In the genomic region with DNA sequence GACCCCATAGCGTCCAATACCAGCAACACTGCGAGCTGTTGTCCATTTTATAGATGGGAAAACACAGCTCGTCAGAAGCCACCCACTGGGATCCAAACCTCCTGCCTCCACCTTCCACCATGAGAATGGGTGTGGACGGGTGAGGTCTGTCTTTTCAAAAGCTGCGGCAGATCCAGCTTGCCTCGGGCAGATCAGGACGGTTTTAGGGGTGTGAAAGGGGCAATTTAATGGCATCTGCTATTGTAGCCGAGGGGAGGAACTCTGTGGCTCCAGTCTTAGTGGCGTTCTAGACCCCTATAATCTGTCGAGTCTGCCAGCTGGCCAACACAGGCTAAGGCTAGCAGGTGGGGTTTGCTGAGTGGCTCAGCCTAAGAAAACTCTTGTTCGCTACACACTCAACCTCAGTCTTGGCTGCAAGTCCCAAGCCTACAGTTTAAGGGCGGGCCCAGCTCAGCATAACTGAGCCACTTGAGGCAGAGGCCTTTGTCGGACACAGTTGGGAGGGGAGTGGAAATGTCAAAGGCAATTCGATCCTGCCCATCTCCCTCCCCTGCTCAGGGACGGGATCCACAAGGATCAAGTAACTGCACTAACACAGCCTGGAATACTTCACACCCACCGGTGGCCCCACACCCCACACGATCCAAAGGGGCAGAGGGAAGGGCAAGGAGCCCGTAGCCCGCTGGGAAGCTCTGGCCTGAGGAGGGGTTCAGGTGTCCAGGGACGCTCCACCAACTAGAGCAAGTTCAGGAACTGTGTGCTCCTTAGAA, we compare ENCODE assay signal across 10 mouse cellular contexts. TPM values are rescaled to one million over a fixed set of nuclear protein-coding genes. Genes with fewer than 3 reads are reported as not detected.
A peak's percentile ranks its signal among the peaks of the same experiment; 100 is the strongest.
DNase-seq lines count a peak whose midpoint lies in the region; ATAC-seq lines count a peak whose summit lies in the region.
"Had no signal": no experiment of that assay in that cellular context is flagged by ENCODE, and none has a peak within 500 bp of the region (broad histone marks: within the 10 kb centered on the region; RNA-seq: fewer than 3 reads in every experiment).

No protein-coding gene starts in this region.

- peak overlapping the region; percentile 46 for H3K4me3 ChIP-seq in liver, embryonic 15.5 days (replicated peaks)
- peak overlapping the region; percentile 39 for H3K4me3 ChIP-seq in neural tube, embryonic 15.5 days (replicated peaks)

- H3K36me3 ChIP-seq in liver, embryonic 15.5 days (replicated peaks): no peaks in the 10 kb centered on the region
- no peaks in the 10 kb centered on the region for H3K36me3 ChIP-seq in neural tube, embryonic 15.5 days

- H3K27ac ChIP-seq in liver, embryonic 15.5 days (replicated peaks): no peak overlapping the region
- H3K27ac ChIP-seq in neural tube, embryonic 15.5 days (replicated peaks): peak overlapping the region; percentile 48; the same call in 1 of the 2 replicates
- H3K27ac ChIP-seq: macrophage had no signal

- no peak overlapping the region for H3K9ac ChIP-seq in liver, embryonic 15.5 days
- H3K9ac ChIP-seq in neural tube, embryonic 15.5 days (replicated peaks): peak overlapping the region; percentile 36; the same call in 1 of the 2 replicates

- WGBS in liver, embryonic 15.5 days (ENCODE audit: insufficient replicate concordance): 11% methylated on average over 20 of the region's 20 CpGs
- WGBS in neural tube, embryonic 15.5 days: 7% methylated on average over 20 of the region's 20 CpGs

- peaks cover 46% of the 10 kb centered on the region for H3K4me1 ChIP-seq in liver, embryonic 15.5 days (replicated peaks)
- peaks cover 54% of the 10 kb centered on the region for H3K4me1 ChIP-seq in neural tube, embryonic 15.5 days

- peaks cover 74% of the 10 kb centered on the region for H3K27me3 ChIP-seq in liver, embryonic 15.5 days
- peaks cover 52% of the 10 kb centered on the region for H3K27me3 ChIP-seq in neural tube, embryonic 15.5 days (replicated peaks)

- no peaks in the 10 kb centered on the region for H3K9me3 ChIP-seq in liver, embryonic 15.5 days (replicated peaks)
- H3K9me3 ChIP-seq in neural tube, embryonic 15.5 days (replicated peaks): no peaks in the 10 kb centered on the region

- peak; percentile 97 for DNase-seq in heart, adult 11 months
- no peak for DNase-seq in heart, adult 9 months (ENCODE audit: low spot score in 2 of 2)
- DNase-seq in ZHBTc4 (ENCODE audit: low read depth, low spot score): peak; percentile 90
- DNase-seq in gastrocnemius, postnatal 25 days: peak; percentile 70
- DNase-seq in thymus, postnatal 10 days (ENCODE audit: low spot score in 2 of 2): no peak

- peak overlapping the region; percentile 70 for H3K4me2 ChIP-seq in liver, embryonic 15.5 days
- H3K4me2 ChIP-seq in neural tube, embryonic 15.5 days: peak overlapping the region; percentile 64

- ATAC-seq in liver, embryonic 15.5 days (ENCODE audit: insufficient read depth): peak; percentile 15
- peak; percentile 12 for ATAC-seq in neural tube, embryonic 15.5 days (ENCODE audit: low FRiP score)
- ATAC-seq in frontal cortex, adult (ENCODE audit: low TSS enrichment): no peak

RNA-seq across cellular contexts. Expression of a gene that starts 0.5 kb away (rescaled TPM):
- total RNA-seq in gastrocnemius, postnatal 25 days (2021): 10 to 100 TPM; 59.5 to 75.2 TPM
- polyA plus RNA-seq in liver, embryonic 15.5 days (2015; fragmentation: Nextera tagmentation; extraction: Ambion mirVana): 1.3 and 1.5 TPM in 2 replicates
- 7.8 and 8.3 TPM in 2 replicates for polyA plus RNA-seq in neural tube, embryonic 15.5 days (2015; fragmentation: Nextera tagmentation; extraction: Ambion mirVana)

RNA-seq across cellular contexts. Expression of a gene that starts 14.8 kb away (rescaled TPM):
- not detected for total RNA-seq in gastrocnemius, postnatal 25 days (2021)
- not detected in 2 replicates for polyA plus RNA-seq in liver, embryonic 15.5 days (2015; fragmentation: Nextera tagmentation; extraction: Ambion mirVana)
- polyA plus RNA-seq in neural tube, embryonic 15.5 days (2015; fragmentation: Nextera tagmentation; extraction: Ambion mirVana): 8.6 and 10.1 TPM in 2 replicates
- total RNA-seq: CH12.LX had no signal

RNA-seq across cellular contexts. Expression of a gene that starts 37.4 kb away (rescaled TPM):
- total RNA-seq in gastrocnemius, postnatal 25 days (2021): 10 to 100 TPM; 17.3 to 20.5 TPM
- 20.2 and 22.3 TPM in 2 replicates for polyA plus RNA-seq in liver, embryonic 15.5 days (2015; fragmentation: Nextera tagmentation; extraction: Ambion mirVana)
- 62.8 and 71.6 TPM in 2 replicates for polyA plus RNA-seq in neural tube, embryonic 15.5 days (2015; fragmentation: Nextera tagmentation; extraction: Ambion mirVana)

RNA-seq across cellular contexts. Expression of a gene that starts 37.7 kb away (rescaled TPM):
- total RNA-seq in gastrocnemius, postnatal 25 days (2021): under 1 TPM; 0.10 to 0.21 TPM
- 5.3 and 5.5 TPM in 2 replicates for polyA plus RNA-seq in liver, embryonic 15.5 days (2015; fragmentation: Nextera tagmentation; extraction: Ambion mirVana)
- polyA plus RNA-seq in neural tube, embryonic 15.5 days (2015; fragmentation: Nextera tagmentation; extraction: Ambion mirVana): 2.4 and 3.0 TPM in 2 replicates

Comparison
In these comparisons a context has a peak if more than half of its experiments do, and no peak if none do; other contexts are left out.
1. DNase-seq: peak in heart, adult 11 months (single experiment), ZHBTc4 (single experiment) and gastrocnemius, postnatal 25 days (single experiment); none in heart, adult 9 months (0 of 2) and thymus, postnatal 10 days (0 of 2).